Mouse (Mus musculus) T-helper 1 cell (primary cell): ENCODE data around the gene Srrm4.

Experiments used
- in situ Hi-C: fragments of 300-600 bp; cut with MboI, MseI; formaldehyde crosslinking; loops from one replicate; pipeline ENCODE4 v1.15.1; 2025; ENCODE audit warnings: high pct_unique_total_duplicates

The Srrm4 gene

DNA sequence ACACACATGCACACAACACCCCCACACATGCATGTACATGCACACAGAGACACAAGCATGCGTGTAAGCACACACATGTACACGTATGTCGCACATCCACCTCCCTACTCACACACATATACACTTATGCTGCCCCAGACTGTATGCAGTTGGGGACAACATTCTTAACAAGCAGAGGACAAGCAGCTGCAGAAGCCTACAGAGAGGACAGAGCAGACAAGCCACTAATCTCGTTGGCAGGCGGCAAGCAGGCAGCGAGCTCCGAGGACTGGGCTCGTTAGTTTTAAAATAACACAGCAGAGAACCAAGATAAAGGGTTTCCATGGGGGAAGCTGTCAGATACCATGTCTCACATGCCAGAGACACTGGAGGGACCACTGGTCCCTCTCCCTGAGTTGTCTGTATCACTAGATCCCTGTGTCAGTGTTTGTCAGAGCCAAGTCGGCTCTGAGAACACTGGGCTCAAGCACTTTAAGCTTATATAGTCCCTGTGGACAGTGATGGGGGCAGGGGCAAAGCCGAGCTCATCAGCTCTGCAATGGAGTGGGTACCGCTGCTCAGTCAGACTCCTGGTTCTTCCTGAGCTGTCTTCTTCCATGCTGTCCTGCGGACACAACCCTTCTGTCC, 99.7 kb downstream of the Srrm4 start:
- in situ Hi-C loops, result no loop called here

DNA sequence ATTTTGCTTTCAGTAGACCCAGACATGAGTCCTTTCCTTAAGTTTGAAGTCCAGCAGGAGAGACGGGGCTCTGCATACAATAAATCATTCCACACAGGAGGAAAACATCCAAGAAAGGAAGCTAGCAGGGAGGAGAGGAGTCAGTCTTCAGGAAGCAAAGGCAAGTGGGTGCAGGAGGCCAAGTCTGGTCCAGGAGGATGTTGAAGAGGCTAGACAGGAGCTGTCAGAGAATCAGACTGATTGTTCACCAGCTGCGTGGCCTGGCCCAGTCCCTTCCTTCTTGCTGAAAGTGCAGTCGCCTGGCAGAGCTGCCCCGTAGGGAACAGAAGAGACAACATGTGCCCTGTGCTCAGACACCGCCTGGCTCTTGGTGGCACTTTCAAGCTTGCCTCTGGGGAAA, 100.8 kb downstream of the Srrm4 start:
- in situ Hi-C loops, result no loop called here

DNA sequence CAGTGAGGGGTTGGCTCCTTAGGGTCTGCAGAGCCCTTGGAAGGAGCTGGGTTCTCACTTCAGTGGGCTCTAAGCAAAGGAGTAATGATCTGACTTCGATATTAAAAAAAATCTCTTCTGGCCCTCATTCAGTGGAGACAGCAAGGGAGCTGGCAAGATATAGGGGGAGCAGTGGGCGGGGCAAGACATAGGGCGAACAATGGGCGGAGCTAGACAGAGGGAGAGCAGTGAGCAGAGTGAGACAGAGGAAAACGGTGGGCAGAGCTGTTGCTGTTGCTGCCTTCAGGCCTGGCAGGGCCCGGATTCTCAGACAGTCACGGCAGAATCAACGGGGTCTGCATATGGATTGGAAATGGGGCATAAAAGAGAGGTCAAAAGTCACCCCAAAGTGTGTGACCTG, 102.0 kb downstream of the Srrm4 start:
- in situ Hi-C loops, result no loop called here

DNA sequence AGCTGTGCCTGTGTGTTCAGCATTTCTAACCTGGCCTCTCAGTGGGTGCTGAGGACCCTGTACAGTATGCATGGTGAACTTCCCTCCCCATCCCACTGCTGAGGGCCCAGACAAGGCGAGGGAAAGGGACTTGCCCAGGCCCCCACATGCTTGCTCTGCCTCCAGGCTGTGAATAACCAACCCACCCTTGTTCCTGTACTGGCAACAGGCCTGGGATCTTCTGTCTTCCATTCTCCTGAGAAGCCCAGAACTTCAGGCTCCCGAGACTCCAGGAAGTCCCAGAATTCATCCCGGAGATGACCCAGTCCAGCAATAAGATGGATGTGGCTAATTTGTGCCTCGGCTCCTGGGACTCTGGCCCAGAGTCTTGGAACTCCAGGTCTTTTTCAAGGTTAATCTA, 105.5 kb downstream of the Srrm4 start:
- in situ Hi-C loops, result no loop called here

DNA sequence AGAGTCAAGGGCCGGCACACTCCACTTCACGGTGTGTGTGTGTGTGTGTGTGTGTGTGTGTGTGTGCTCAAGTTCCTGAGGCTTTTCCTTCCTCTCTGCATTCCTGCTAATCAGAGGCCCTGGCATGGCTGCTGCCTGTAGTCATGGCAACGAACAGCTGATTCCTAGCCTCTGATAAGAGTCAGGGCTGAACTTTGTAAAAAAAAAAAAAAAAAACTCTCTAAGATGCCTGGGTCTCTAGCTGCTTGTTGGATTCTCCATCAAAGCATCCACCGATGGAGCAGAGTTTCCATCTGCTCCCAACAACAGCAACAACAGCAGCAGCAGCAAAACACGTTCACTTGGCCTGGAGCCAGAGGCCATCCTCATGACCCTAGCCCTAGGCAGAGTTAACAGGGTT, 106.5 kb downstream of the Srrm4 start:
- in situ Hi-C loops, result no loop called here

DNA sequence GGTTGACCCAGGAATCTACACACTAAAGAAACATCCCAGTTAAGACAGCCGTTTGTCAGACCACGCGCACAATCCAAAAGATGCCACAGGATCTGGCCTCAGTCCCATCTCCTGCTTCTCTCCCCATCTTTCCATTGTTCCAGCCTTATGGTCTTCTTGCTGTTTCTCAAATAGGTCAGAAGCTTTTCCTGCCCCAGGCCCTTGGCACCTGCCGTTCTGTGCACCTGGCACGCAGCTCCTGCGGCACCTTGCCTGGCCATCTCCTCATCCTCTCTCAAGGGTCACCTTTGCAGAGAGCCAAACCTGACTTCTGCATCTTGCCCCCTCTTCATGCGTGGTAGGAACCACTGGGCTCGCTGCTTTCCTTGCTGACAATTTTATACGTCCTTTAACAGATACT, 107.4 kb downstream of the Srrm4 start:
- in situ Hi-C loops, result loop anchor here (5.0 kb wide), 2 partner anchors 252 to 362 kb away; no protein-coding TSS in a partner anchor

DNA sequence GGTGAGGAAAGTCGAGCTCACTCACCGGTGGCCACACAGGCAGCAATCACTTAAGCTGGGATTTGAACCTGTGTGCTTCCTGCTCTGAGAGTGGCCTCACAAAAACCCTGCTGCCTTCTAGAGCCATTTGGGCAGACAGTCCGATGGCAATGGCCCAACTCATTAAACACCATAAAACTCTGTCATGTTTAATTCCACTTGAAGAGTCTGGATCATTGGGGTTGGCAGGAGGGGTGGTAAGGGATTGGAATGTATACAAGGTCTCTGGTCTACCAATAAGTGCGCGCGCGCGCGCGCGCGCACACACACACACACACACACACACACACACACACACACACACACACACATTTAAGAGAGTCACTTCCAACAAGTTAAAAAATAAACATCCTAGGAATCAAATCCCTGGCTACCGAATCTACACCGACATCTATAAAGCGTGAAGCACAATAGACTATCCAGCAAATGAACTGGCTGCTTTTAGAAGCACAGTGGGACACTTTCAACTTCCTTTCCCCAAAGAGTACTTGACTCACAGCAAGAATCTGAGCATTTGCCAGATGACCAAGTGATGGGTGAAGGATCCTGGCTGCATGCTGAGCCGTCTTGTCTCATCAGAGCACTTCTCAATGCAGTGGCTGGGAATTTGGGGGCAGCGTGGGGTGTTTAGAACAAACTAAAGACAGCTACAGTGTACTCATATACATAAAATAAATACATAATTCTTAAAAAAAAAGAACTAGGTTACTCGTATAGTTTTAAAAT, 112.8 kb downstream of the Srrm4 start:
- in situ Hi-C loops, result no loop called here

DNA sequence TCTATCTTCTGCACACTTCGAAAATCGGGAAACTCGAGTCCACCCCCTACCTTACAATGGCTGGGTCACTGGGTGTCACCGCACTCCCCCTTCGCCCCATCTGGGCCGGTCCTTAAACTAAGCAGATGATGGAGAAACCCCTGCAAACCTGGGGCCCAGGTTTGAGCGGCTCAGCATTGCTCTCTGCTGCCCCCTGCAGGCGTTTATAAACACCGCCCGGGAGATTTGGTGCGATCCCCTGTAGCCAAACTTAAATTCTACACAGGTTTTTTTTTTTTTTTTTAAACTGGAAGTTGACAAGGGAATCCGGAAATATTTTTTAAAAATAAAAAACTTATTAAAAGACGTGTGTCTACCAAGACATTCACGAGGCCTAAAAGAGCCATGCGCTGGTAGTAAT, 115.6 kb downstream of the Srrm4 start:
- in situ Hi-C loops, result no loop called here

DNA sequence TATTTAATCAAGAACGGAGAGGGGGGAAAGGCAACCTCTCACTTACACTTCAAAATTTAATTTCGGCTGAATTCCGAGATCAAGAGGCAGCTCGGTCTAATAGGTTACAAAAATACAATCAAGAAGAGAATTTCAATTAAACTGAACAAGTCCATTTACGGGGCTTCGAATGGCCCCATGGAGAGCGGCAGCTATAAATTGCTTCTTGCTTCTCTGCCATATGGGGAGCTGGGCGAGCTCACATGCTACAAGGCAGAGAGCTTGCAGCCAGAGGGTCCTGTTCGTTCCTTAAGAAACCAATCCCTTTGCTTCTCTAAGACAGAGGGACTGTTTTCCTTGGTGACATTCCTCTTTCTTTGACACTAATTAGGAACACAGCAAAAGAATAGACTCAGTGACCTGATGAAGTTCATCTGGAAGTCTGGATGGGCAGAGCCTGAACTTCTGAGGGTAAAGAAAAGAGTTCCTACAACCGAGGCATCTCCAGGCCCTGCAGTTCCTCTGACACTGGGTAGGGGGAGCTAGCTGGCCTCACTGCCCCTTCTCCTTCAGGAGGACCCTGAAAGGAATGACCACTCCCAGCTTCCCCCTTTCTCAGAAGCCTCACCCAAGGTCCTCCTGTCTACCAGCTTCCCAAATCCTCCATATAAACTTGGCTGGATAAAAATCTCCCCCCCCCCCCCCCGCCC, 130.1 kb downstream of the Srrm4 start:
- in situ Hi-C loops, result no loop called here

DNA sequence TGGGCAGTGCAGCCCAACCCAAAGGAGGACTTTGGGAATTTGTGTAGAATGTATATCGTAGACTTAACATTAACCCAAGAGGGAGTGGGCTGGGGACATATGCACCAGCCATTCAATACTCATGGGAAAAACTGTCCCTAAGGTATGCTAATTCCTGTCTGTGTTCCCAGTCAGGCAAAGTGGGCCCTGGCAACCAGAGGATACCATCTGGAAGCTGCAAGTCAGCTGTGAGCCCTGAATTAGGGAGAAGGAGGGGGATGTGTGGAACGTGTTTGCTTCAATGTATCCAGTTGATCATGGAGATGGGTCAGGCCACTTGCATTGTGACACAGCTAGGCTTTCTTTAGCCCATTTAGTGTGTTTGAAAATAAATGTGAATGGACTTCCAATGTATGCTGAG, 131.6 kb downstream of the Srrm4 start:
- in situ Hi-C loops, result no loop called here

DNA sequence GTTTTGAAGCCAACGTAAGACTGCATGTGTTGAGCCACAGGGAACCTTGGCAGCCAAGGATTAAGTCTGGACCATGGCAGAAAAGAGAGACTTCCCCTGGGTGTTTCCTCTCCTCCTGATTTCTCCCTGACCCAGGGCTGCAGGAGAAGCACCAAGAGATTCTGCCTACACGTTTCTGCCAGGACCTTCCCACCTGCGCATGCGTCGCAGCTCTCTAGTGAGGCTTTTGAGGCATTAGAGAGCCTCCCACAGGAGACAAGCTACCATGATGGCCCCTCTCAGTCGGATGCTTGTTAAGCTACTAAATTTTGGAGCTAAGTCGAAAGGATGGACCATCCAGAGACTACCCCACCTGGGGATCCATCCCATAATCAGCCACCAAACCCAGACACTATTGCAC, 133.8 kb downstream of the Srrm4 start:
- in situ Hi-C loops, result no loop called here

DNA sequence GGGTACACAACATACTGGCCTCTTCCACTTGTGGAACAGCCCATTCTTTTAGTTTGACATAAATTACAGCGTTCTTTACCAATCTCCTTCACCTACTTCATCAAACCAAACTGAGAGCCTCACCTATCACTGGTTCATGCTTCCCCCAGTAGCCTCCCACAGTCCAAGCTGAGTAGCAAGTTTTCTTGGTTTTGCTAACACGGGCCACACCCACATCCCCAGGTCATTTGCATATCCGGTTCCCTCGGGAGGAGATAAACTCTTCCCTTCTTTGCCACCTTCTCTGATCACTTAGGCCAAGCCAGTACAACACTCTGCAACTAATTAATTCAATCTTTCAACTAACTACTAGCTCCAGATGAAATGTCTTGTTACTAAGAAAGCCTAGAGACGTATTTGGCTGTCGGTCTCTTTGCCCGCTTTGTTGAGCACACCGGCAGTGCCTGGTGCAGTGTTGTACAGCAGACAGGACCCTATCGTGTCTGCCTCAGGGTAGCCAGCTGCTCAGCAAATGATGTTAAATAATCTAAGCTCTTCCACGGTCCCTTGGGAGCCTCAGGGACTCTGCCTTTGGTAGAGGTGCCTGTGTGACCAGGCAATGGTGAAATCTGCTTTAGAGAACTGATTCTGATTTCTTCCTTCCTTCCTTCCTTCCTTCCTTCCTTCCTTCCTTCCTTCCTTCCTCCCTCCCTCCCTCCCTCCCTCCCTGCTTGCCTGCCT, 134.7 kb downstream of the Srrm4 start:
- in situ Hi-C loops, result no loop called here

DNA sequence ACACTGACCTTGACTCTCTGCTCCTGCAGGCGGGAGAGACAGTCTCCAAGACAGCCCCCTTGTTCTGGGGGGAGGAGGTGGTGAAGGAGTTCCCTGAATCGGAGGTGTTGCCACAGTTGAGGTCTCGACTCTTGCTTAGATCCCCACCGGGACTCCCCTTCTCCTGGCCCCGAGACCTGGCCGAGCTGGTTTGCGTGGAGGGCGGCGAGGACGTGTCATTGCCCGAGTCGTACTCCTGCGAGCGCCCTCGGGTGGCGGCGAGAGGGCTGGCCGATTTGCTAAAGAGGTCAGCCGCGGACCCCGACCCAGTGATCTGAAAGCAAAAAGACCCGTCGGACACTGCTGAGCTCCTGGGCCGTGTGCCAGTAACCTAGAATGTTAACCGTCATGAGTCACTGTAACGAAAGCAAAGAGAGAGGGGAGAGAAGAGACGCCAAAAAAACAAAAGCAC, 138.2 kb downstream of the Srrm4 start:
- in situ Hi-C loops, result no loop called here

DNA sequence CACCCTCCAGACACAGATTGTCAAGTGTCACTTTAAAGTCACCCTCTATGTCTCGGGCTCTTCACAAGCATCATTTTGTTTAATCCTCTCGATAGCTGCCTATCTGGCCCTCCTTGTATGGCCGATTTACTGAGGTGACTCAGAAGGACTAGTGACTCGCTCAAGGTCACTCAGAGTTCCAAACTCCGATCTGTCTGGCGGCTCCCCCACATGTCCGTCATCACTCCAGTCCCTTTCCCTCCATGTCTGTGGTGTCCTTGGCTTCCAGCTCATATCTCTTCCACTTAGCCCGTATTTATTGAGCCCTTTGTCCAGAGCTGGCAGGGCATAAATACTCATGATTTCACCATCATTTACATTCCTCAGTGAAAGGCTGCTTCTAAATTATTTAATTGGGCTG, 140.7 kb downstream of the Srrm4 start:
- in situ Hi-C loops, result no loop called here

DNA sequence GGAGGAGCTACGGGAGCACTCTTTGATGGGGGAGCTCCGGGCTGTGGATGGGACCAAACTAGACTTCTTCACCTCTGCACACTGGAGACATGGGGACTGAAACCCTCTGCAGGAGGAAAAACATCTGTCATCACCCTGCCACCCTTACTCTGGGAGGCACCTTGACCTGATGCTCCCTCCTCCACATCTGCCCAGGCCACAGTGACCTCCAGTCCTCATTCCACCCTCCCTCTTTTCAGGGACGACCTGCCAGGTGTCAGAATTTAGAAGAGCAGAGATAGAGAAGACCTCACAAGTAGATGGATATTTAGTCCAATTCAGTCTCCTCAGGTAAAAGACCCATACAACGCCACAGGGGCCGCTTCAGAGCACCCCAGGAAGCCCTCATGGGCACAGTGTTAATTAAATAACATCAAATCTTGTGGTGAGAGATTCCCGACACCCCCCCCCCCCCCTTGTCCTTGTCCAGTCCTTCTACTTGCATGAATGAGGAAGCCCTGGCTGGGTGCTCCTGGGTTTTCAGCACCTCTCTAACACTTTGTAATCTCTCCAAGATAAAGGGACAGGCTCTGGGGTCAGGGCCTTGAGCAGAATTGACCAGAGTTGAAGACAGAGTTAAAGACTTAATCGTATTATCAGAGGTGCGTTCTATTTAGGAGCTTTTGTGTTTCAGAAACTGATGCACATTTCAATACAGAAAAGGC, 141.9 kb downstream of the Srrm4 start:
- in situ Hi-C loops, result no loop called here

DNA sequence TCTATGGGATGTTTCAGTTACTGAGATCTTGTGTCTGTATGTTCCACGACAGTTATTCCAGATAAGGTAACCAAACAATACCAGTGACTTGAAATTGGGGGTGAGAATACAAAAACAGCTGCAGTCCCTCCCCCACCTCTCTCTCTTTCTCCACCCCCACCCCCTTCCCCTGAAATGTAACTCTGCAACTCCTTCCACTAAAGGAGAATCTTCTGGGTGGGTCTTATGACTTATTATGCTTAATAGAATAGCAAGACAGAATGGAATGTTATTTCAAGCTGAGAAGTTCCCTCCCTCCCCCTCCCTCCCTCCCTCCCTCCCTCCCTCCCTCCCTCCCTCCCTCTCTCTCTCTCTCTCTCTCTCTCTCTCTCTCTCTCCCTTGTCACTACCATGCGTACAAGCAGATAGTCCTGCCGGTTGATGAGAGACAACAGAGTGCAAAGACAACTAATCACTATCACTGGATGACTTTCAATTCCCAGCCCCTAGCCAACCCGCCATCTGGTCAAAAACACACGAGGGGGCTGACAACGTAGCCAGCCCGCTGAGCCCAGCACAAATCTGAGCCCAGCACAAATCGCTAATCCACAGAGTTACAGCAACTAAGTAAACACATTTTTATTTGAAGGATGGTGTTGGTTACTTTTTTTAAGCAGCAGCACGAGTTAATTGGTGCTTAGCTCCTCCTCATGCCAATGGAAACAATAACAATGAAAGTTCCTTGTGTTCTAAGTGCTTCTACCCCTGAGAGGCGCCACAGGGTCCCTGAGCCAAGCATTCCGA, 143.0 kb downstream of the Srrm4 start:
- in situ Hi-C loops, result no loop called here

DNA sequence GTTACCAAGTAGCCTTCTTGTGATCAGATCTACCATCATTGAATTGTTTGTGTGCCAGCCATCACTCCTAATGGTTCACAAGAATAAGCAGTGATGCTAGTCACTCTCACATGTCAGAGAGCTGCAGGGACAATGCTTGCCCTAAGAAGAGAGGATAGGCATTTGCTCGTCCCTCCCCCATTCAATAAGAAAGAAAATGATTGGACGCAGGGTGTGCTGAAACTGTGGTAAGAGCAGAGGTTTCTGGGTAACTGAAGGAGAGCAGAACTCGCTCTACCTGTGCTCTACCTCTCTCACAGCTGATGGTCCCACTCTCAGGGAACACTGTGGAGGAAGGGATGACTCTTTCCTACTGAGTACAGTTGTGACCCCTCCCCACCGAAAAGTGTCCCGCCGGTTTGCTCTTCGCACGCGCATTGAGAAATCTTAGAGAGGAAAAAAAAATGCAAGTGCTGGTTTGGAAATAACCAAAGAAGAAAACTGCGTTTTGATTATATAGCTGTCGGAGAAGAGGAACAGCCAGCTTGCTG, 143.7 kb downstream of the Srrm4 start:
- in situ Hi-C loops, result no loop called here

DNA sequence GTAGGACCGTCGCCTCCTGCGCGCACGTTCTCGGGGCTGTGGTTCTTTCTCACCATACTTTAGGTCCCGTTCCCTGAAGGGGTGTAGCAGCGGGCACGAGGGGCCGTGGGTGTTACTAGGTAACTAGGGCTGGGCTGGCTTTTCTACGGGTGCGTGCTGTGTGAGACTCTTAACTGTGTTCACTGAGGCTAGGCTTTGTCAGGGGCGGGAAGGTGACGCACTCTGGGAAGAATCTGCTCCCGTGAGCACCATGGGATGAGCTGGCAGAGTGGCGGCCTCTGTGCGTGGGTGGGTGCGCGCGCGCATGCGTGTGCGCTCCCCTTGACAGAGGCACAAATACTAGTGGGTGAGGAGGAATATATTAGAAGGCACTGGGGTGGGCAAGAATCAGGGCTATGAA, 145.1 kb downstream of the Srrm4 start:
- in situ Hi-C loops, result no loop called here

DNA sequence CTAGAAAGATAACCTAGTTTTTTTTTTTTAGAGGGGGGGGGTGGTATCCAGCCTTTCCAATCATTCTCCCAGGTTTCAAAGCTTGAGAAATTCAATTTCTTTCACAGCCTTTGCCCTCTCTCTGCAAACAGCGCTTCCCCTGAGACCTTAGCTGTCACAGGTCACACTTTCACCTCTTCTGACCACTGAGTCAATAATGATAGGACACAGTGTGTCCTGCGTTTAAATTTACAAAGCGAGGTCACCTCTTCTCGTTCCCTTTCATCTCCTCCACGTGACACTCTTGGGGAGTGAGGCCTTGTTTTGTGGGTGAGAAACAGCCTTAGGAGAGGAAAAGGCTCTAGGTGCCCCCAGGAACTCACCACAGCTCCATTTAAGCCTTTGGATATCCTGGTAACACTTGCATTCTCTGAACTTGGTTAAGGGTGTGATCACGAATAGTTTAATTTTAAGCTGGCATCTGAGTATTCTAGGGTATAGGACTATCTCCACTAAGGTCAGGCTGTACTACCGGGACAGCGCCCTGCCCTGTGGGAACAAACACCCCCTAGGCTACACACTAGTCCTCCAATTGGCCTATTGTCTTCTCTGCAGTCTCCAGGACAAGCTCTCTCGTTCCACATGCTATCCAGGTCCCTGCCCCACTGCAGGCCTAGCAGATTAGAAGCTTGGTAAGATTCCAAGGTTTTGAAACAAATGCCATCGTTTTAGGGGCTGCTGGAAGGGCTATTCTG, 145.8 kb downstream of the Srrm4 start:
- in situ Hi-C loops, result no loop called here

DNA sequence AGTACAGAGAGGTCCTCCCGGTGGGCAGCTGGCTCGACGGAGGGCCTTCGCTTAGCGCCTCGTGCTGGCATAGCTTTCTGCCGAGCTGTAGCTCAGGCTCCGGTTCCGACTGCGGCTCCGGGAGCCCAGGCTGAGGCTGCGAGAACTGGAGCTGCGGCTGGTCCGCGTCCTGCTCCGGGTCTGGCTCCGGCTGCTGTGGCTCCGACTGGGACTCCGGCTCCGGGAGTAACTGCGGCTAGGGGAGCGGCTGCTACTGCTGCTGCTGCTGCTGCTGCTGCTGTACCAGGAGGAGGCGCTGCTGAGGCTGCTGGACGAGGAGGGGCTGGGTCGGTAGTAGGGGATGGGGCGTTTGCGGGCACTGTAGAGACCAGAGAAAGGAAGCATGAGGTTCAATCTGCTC, 147.1 kb downstream of the Srrm4 start:
- in situ Hi-C loops, result no loop called here
